Mouse (Mus musculus): Measurements from ENCODE around the gene Rad51b. TPM values are rescaled to one million over a fixed set of nuclear protein-coding genes. Genes with fewer than 3 reads are reported as not detected.

Rad51b gene
- polyA plus RNA-seq, 1 experiment from 2014 or later: 6.3 TPM

GRCm38 (mm10) chr12:79848539-79848938 is 551.5 kb downstream of the Rad51b start:
- H3K4me2 ChIP-seq (ENCODE audit: low read depth, severe bottlenecking): no peak overlapping the region
- DNase-seq (ENCODE audit: low spot score): peak; percentile 37
- WGBS: 28% methylated on average over 13 of the region's 13 CpGs

GRCm38 (mm10) chr12:79850021-79850420 is 552.9 kb downstream of the Rad51b start:
- H3K9me3 ChIP-seq (ENCODE audit: control insufficient read depth, low read length): no peaks in the 10 kb centered on the region; the same call in 1 of the 2 replicates
- peaks cover 43% of the 10 kb centered on the region for H3K4me1 ChIP-seq (ENCODE audit: control insufficient read depth, insufficient read depth, low read length)
- H3K36me3 ChIP-seq (ENCODE audit: control insufficient read depth, insufficient read depth, low read length): no peaks in the 10 kb centered on the region
- no peaks in the 10 kb centered on the region for H3K27me3 ChIP-seq (ENCODE audit: control insufficient read depth, insufficient read depth, low read length)
- no peak overlapping the region for H3K9ac ChIP-seq (ENCODE audit: low read length)
- no peak for ATAC-seq (ENCODE audit: insufficient number of reproducible peaks, low FRiP score, low TSS enrichment, low read depth)
- no peak for DNase-seq (ENCODE audit: low spot score)
- H3K4me3 ChIP-seq (ENCODE audit: low read depth, low read length): no peak overlapping the region
- no peak overlapping the region for H3K27ac ChIP-seq (replicated peaks; ENCODE audit: low read depth, low read length)
- 73% methylated on average over 5 of the region's 5 CpGs for WGBS
- 0 out of 2 replicates have a peak overlapping the region, but pooled peaks have one; percentile 1 for H3K4me2 ChIP-seq (ENCODE audit: low read depth, severe bottlenecking)

More at GRCm38 (mm10) chr12:79848539-79848938, 551.5 kb downstream of the Rad51b start:
- H3K27me3 ChIP-seq (ENCODE audit: control insufficient read depth, insufficient read depth, low read length): no peaks in the 10 kb centered on the region
- H3K36me3 ChIP-seq (ENCODE audit: control insufficient read depth, insufficient read depth, low read length): no peaks in the 10 kb centered on the region
- H3K27ac ChIP-seq (replicated peaks; ENCODE audit: low read depth, low read length): peak overlapping the region; percentile 89; the same call in 1 of the 2 replicates
- ATAC-seq (ENCODE audit: insufficient number of reproducible peaks, low FRiP score, low TSS enrichment, low read depth): no peak
- no peaks in the 10 kb centered on the region; the same call in 1 of the 2 replicates for H3K9me3 ChIP-seq (ENCODE audit: control insufficient read depth, low read length)
- H3K9ac ChIP-seq (ENCODE audit: low read length): no peak overlapping the region
- H3K4me3 ChIP-seq (ENCODE audit: low read depth, low read length): no peak overlapping the region
- peaks cover 51% of the 10 kb centered on the region for H3K4me1 ChIP-seq (ENCODE audit: control insufficient read depth, insufficient read depth, low read length)

- DNase-seq (ENCODE audit: low spot score) (no peak), ATAC-seq (ENCODE audit: insufficient number of reproducible peaks, low FRiP score, low TSS enrichment, low read depth) (no peak)
- H3K27me3 ChIP-seq (ENCODE audit: control insufficient read depth, insufficient read depth, low read length): no peaks in the 10 kb centered on the region
- 90% methylated on average over 8 of the region's 8 CpGs for WGBS
- H3K36me3 ChIP-seq (ENCODE audit: control insufficient read depth, insufficient read depth, low read length): no peaks in the 10 kb centered on the region
- peaks cover 43% of the 10 kb centered on the region for H3K4me1 ChIP-seq (ENCODE audit: control insufficient read depth, insufficient read depth, low read length)
- no peak overlapping the region for H3K27ac ChIP-seq (replicated peaks; ENCODE audit: low read depth, low read length)
- H3K4me3 ChIP-seq (ENCODE audit: low read depth, low read length): no peak overlapping the region
- no peaks in the 10 kb centered on the region; the same call in 1 of the 2 replicates for H3K9me3 ChIP-seq (ENCODE audit: control insufficient read depth, low read length)
- no peak overlapping the region for H3K9ac ChIP-seq (ENCODE audit: low read length)
- H3K4me2 ChIP-seq (ENCODE audit: low read depth, severe bottlenecking): no peak overlapping the region
These were observed 554.8 kb downstream of the Rad51b start for GRCm38 (mm10) chr12:79851898-79852297.

GRCm38 (mm10) chr12:79852606-79853005 is 555.5 kb downstream of the Rad51b start:
- ATAC-seq (ENCODE audit: insufficient number of reproducible peaks, low FRiP score, low TSS enrichment, low read depth) (no peak), DNase-seq (ENCODE audit: low spot score) (no peak)
- Histone ChIP-seq H3K9me3 (ENCODE audit: control insufficient read depth, low read length) (no peaks in the 10 kb centered on the region; the same call in 1 of the 2 replicates), H3K27me3 (ENCODE audit: control insufficient read depth, insufficient read depth, low read length) (no peaks in the 10 kb centered on the region), H3K27ac (replicated peaks; ENCODE audit: low read depth, low read length) (no peak overlapping the region), H3K4me3 (ENCODE audit: low read depth, low read length) (no peak overlapping the region), H3K4me1 (ENCODE audit: control insufficient read depth, insufficient read depth, low read length) (peaks cover 36% of the 10 kb centered on the region), H3K9ac (ENCODE audit: low read length) (no peak overlapping the region), H3K36me3 (ENCODE audit: control insufficient read depth, insufficient read depth, low read length) (no peaks in the 10 kb centered on the region), H3K4me2 (ENCODE audit: low read depth, severe bottlenecking) (no peak overlapping the region)
- WGBS: 96% methylated on average over 4 of the region's 4 CpGs

- Histone ChIP-seq H3K27me3 (ENCODE audit: control insufficient read depth, insufficient read depth, low read length) (no peaks in the 10 kb centered on the region), H3K9ac (ENCODE audit: low read length) (no peak overlapping the region), H3K4me1 (ENCODE audit: control insufficient read depth, insufficient read depth, low read length) (peaks cover 37% of the 10 kb centered on the region), H3K36me3 (ENCODE audit: control insufficient read depth, insufficient read depth, low read length) (no peaks in the 10 kb centered on the region), H3K4me2 (ENCODE audit: low read depth, severe bottlenecking) (no peak overlapping the region), H3K27ac (replicated peaks; ENCODE audit: low read depth, low read length) (no peak overlapping the region), H3K4me3 (ENCODE audit: low read depth, low read length) (no peak overlapping the region), H3K9me3 (ENCODE audit: control insufficient read depth, low read length) (no peaks in the 10 kb centered on the region; the same call in 1 of the 2 replicates)
- WGBS: 65% methylated on average over 5 of the region's 5 CpGs
- ATAC-seq (ENCODE audit: insufficient number of reproducible peaks, low FRiP score, low TSS enrichment, low read depth) (no peak), DNase-seq (ENCODE audit: low spot score) (no peak)
These were observed 556.9 kb downstream of the Rad51b start for GRCm38 (mm10) chr12:79853901-79854490.

GRCm38 (mm10) chr12:79854507-79854906 is 557.4 kb downstream of the Rad51b start:
- H3K27me3 ChIP-seq (ENCODE audit: control insufficient read depth, insufficient read depth, low read length): no peaks in the 10 kb centered on the region
- H3K36me3 ChIP-seq (ENCODE audit: control insufficient read depth, insufficient read depth, low read length): no peaks in the 10 kb centered on the region
- H3K4me1 ChIP-seq (ENCODE audit: control insufficient read depth, insufficient read depth, low read length): peaks cover 35% of the 10 kb centered on the region
- no peak for ATAC-seq (ENCODE audit: insufficient number of reproducible peaks, low FRiP score, low TSS enrichment, low read depth)
- H3K27ac ChIP-seq (replicated peaks; ENCODE audit: low read depth, low read length): no peak overlapping the region
- no peak for DNase-seq (ENCODE audit: low spot score)
- WGBS: 85% methylated on average over 2 of the region's 2 CpGs
- no peak overlapping the region for H3K4me2 ChIP-seq (ENCODE audit: low read depth, severe bottlenecking)
- no peaks in the 10 kb centered on the region; the same call in 1 of the 2 replicates for H3K9me3 ChIP-seq (ENCODE audit: control insufficient read depth, low read length)
- H3K9ac ChIP-seq (ENCODE audit: low read length): no peak overlapping the region
- no peak overlapping the region for H3K4me3 ChIP-seq (ENCODE audit: low read depth, low read length)

GRCm38 (mm10) chr12:79856116-79856909 is 559.2 kb downstream of the Rad51b start:
- Histone ChIP-seq H3K27me3 (ENCODE audit: control insufficient read depth, insufficient read depth, low read length) (no peaks in the 10 kb centered on the region), H3K27ac (replicated peaks; ENCODE audit: low read depth, low read length) (peak overlapping the region; percentile 42; the same call in 1 of the 2 replicates), H3K4me2 (ENCODE audit: low read depth, severe bottlenecking) (no peak overlapping the region), H3K36me3 (ENCODE audit: control insufficient read depth, insufficient read depth, low read length) (no peaks in the 10 kb centered on the region), H3K9ac (ENCODE audit: low read length) (no peak overlapping the region), H3K4me1 (ENCODE audit: control insufficient read depth, insufficient read depth, low read length) (peaks cover 47% of the 10 kb centered on the region), H3K9me3 (ENCODE audit: control insufficient read depth, low read length) (no peaks in the 10 kb centered on the region; the same call in 1 of the 2 replicates), H3K4me3 (ENCODE audit: low read depth, low read length) (no peak overlapping the region)
- no peak for ATAC-seq (ENCODE audit: insufficient number of reproducible peaks, low FRiP score, low TSS enrichment, low read depth)
- 68% methylated on average over 11 of the region's 11 CpGs for WGBS
- no peak for DNase-seq (ENCODE audit: low spot score)

- ATAC-seq (ENCODE audit: insufficient number of reproducible peaks, low FRiP score, low TSS enrichment, low read depth): no peak
- Histone ChIP-seq H3K4me3 (ENCODE audit: low read depth, low read length) (no peak overlapping the region), H3K9ac (ENCODE audit: low read length) (no peak overlapping the region), H3K27ac (replicated peaks; ENCODE audit: low read depth, low read length) (no peak overlapping the region), H3K36me3 (ENCODE audit: control insufficient read depth, insufficient read depth, low read length) (no peaks in the 10 kb centered on the region), H3K9me3 (ENCODE audit: control insufficient read depth, low read length) (no peaks in the 10 kb centered on the region), H3K27me3 (ENCODE audit: control insufficient read depth, insufficient read depth, low read length) (no peaks in the 10 kb centered on the region), H3K4me1 (ENCODE audit: control insufficient read depth, insufficient read depth, low read length) (peaks cover 46% of the 10 kb centered on the region), H3K4me2 (ENCODE audit: low read depth, severe bottlenecking) (no peak overlapping the region)
- 88% methylated on average over 6 of the region's 6 CpGs for WGBS
- no peak for DNase-seq (ENCODE audit: low spot score)
These were observed 560.6 kb downstream of the Rad51b start for GRCm38 (mm10) chr12:79857704-79858103.
